Comparison of ENCODE assay signal across 16 mouse cellular contexts in genomic region chr17:14795074-14795473, GRCm38 (mm10).
"Had no signal": no experiment of that assay in that cellular context is flagged by ENCODE, and none has a peak within 500 bp of the region (broad histone marks: within the 10 kb centered on the region; RNA-seq: fewer than 3 reads in every experiment).

No protein-coding gene starts in this region.

- H3K9ac ChIP-seq: neural tube, embryonic 13.5 days; neural tube, embryonic 15.5 days; stomach, embryonic 15.5 days had no signal

- H3K4me2 ChIP-seq: neural tube, embryonic 13.5 days; neural tube, embryonic 15.5 days; stomach, embryonic 15.5 days had no signal

- DNase-seq: retina, postnatal 1 day; right cerebral cortex, adult 18-20 months; right cerebral cortex, postnatal 14 days; right cerebral cortex, postnatal 25 days; right cerebral cortex, postnatal 4 days; spleen, adult 18-20 months; thymus, adult 18-20 months; thymus, adult 2 months; thymus, postnatal 14 days; thymus, postnatal 25 days; thymus, postnatal 36 days; thymus, postnatal 4 days had no signal

- H3K27me3 ChIP-seq: neural tube, embryonic 13.5 days; neural tube, embryonic 15.5 days; stomach, embryonic 15.5 days had no signal

- H3K4me3 ChIP-seq: neural tube, embryonic 13.5 days; neural tube, embryonic 15.5 days; stomach, embryonic 15.5 days had no signal

- H3K36me3 ChIP-seq: neural tube, embryonic 13.5 days; neural tube, embryonic 15.5 days; stomach, embryonic 15.5 days had no signal

- H3K4me1 ChIP-seq: neural tube, embryonic 13.5 days; neural tube, embryonic 15.5 days; stomach, embryonic 15.5 days had no signal

- H3K27ac ChIP-seq: neural tube, embryonic 13.5 days; neural tube, embryonic 15.5 days; stomach, embryonic 15.5 days; stomach, postnatal 0 days had no signal
